Mouse (Mus musculus) MEL (cell line): Measurements from ENCODE around the gene Plcb1.

Experiments
- CTCF ChIP-seq, 3 experiments: IDR thresholded peaks in 2 of 3; conservative IDR thresholded peaks in 1 of 3; 2 replicates each; pipeline ENCODE4 v1.5.1; 2011 to 2012; ENCODE audit warnings: low read length in 3 of 3, low read depth in 2 of 3, mild to moderate bottlenecking in 2 of 3, improper control_type of control experiment in 1 of 3, inconsistent platforms in 1 of 3, mixed read lengths in 1 of 3, moderate library complexity in 1 of 3; ENCODE audit not compliant: control insufficient read depth in 1 of 3, insufficient read depth in 1 of 3, poor library complexity in 1 of 3, severe bottlenecking in 1 of 3
- ELF1 ChIP-seq: IDR thresholded peaks from 2 replicates; pipeline ENCODE4 v1.6.1; 2014; ENCODE audit warnings: low read depth, mild to moderate bottlenecking, inconsistent platforms, low read length, improper control_type of control experiment, moderate library complexity
- ETS1 ChIP-seq: IDR thresholded peaks from 2 replicates; pipeline ENCODE4 v1.6.1; 2012; ENCODE audit warnings: low read depth, mild to moderate bottlenecking, inconsistent platforms, low read length, improper control_type of control experiment, moderate library complexity
- GATA1 ChIP-seq: IDR thresholded peaks from 2 replicates; pipeline ENCODE4 v1.6.1; 2011; ENCODE audit warnings: low read depth, low read length, improper control_type of control experiment
- NRF1 ChIP-seq: IDR thresholded peaks from 2 replicates; pipeline ENCODE4 v1.6.1; 2014; ENCODE audit warnings: low read depth, mild to moderate bottlenecking, inconsistent platforms, low read length, improper control_type of control experiment, moderate library complexity; ENCODE audit not compliant: poor library complexity, insufficient read depth, severe bottlenecking
- POLR2A ChIP-seq, 2 experiments: IDR thresholded peaks; 2 replicates each; pipeline ENCODE4 v1.6.1; 2011 to 2012; ENCODE audit warnings: low read length in 2 of 2, mild to moderate bottlenecking in 2 of 2, control low read depth in 1 of 2, improper control_type of control experiment in 1 of 2, low read depth in 1 of 2, moderate library complexity in 1 of 2; ENCODE audit not compliant: control insufficient read depth in 1 of 2, insufficient read depth in 1 of 2, poor library complexity in 1 of 2
- SIN3A ChIP-seq: IDR thresholded peaks from 2 replicates; pipeline ENCODE4 v1.6.1; 2012; ENCODE audit warnings: low read length, improper control_type of control experiment, inconsistent platforms
- TCF12 ChIP-seq: IDR thresholded peaks from 2 replicates; pipeline ENCODE4 v1.6.1; 2014; ENCODE audit warnings: low read depth, mild to moderate bottlenecking, inconsistent platforms, low read length, improper control_type of control experiment, moderate library complexity
- USF1 ChIP-seq: IDR thresholded peaks from 2 replicates; pipeline ENCODE4 v1.6.1; 2014; ENCODE audit warnings: low read depth, mild to moderate bottlenecking, inconsistent platforms, low read length, improper control_type of control experiment, moderate library complexity
- USF2 ChIP-seq, 2 experiments: IDR thresholded peaks; 2 replicates each; pipeline ENCODE4 v1.6.1; 2011 to 2012; ENCODE audit warnings: improper control_type of control experiment in 2 of 2, low read length in 2 of 2, borderline replicate concordance in 1 of 2, inconsistent platforms in 1 of 2, low read depth in 1 of 2, mild to moderate bottlenecking in 1 of 2; ENCODE audit not compliant: insufficient read depth in 1 of 2
- ZC3H11A ChIP-seq: IDR thresholded peaks from 2 replicates; pipeline ENCODE4 v1.6.1; 2012; ENCODE audit warnings: low read depth, mild to moderate bottlenecking, inconsistent platforms, low read length, improper control_type of control experiment
- ZMIZ1 ChIP-seq: IDR thresholded peaks from 2 replicates; pipeline ENCODE4 v1.6.1; 2012; ENCODE audit warnings: low read depth, mild to moderate bottlenecking, inconsistent platforms, low read length, improper control_type of control experiment, moderate library complexity

DNA sequence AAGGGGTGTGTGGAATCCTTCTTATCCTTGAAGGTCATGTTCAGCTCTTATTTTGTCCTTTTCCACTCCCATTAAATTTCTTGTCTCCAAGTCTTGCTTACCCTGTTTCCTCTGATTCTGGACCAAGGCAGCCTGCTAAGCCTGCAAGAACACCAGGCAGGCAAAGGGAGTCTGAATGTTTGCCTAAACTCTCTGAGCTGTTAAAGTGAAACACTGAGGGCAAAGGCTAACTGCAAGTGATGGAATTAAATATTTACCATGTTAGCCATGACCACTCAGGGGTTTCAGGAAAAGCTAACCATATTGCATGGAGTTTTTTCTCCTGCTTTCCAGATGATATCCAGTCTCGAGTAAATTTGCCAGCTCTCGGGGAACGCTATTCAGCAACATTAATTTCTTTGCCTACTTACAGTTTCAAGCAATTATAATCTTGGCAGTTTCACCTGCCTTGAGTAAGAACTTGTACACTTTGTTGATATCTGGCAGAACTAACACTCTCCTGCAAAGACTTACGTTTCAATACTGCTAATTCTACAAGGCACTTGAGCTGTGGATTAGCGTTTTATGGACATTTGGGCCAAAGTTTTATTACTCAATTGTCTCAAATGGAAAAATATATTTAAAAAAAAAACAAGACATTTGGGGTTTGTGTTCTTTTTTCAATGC, 146.0 kb downstream of the Plcb1 start:
- no peak for TF ChIP-seq CTCF (IDR thresholded peaks at IDR 0.05 in 2 of 3, conservative IDR thresholded peaks at IDR 0.05 in 1 of 3; ENCODE audit: control insufficient read depth in 1 of 3, insufficient read depth in 1 of 3, low read depth in 2 of 3, low read length in 3 of 3, poor library complexity in 1 of 3, severe bottlenecking in 1 of 3)
- no peak for TF ChIP-seq TCF12
- TF ChIP-seq USF2 (IDR thresholded peaks at IDR 0.05; ENCODE audit: borderline replicate concordance in 1 of 2, insufficient read depth in 1 of 2, low read depth in 1 of 2, low read length in 2 of 2), result no peak
- TF ChIP-seq GATA1, result no peak
- no peak for TF ChIP-seq ELF1
- no peak for TF ChIP-seq ETS1
- TF ChIP-seq NRF1, result no peak
- TF ChIP-seq USF1, result no peak
- TF ChIP-seq ZMIZ1, result no peak
- TF ChIP-seq POLR2A (IDR thresholded peaks at IDR 0.05; ENCODE audit: control insufficient read depth in 1 of 2, insufficient read depth in 1 of 2, low read depth in 1 of 2, low read length in 2 of 2, poor library complexity in 1 of 2), result no peak
- TF ChIP-seq ZC3H11A, result no peak
- TF ChIP-seq SIN3A, result no peak
